Mouse (Mus musculus) kidney, embryonic 14.5 days (tissue): ENCODE data around the gene Cacna1c. TPM values are rescaled to one million over a fixed set of nuclear protein-coding genes. Genes with fewer than 3 reads are reported as not detected.
"Not testable (repeated sequence)": the region's sequence is repeated elsewhere in the genome, so short reads cannot be mapped to it uniquely, and the experiment has no call there.

ENCODE experiments used
- ATAC-seq: fragments of 200-750 bp; cut with Nextera tagmentation; 2 replicates; pipeline ENCODE4 v1.8.0; 2017; ENCODE audit warnings: moderate number of reproducible peaks, mild to moderate bottlenecking, moderate TSS enrichment, moderate library complexity; ENCODE audit not compliant: low FRiP score, low TSS enrichment
- H3K27ac ChIP-seq: fragments of 300-500 bp; sonication (generic); 2 replicates; pipeline ENCODE4 v1.5.1; 2014; ENCODE audit warnings: low read depth, mild to moderate bottlenecking, low read length, moderate library complexity, mixed read lengths
- H3K27me3 ChIP-seq: fragments of 300-500 bp; sonication (generic); 2 replicates; pipeline ENCODE4 v1.6.1; 2014; ENCODE audit warnings: mild to moderate bottlenecking, low read length; ENCODE audit not compliant: control insufficient read depth, insufficient read depth
- H3K36me3 ChIP-seq: fragments of 300-500 bp; sonication (generic); 2 replicates; pipeline ENCODE4 v1.6.1; 2014; ENCODE audit warnings: low read length, mixed read lengths; ENCODE audit not compliant: control insufficient read depth, insufficient read depth
- H3K4me1 ChIP-seq: fragments of 300-500 bp; sonication (generic); 2 replicates; pipeline ENCODE4 v1.6.1; 2014; ENCODE audit warnings: low read length, mixed read lengths; ENCODE audit not compliant: control insufficient read depth, insufficient read depth
- H3K4me2 ChIP-seq: fragments of 300-500 bp; sonication (generic); replicated peaks from 2 replicates; pipeline ENCODE4 v1.6.1; 2014; ENCODE audit warnings: low read depth, mild to moderate bottlenecking, low read length
- H3K4me3 ChIP-seq: fragments of 300-500 bp; sonication (generic); 2 replicates; pipeline ENCODE4 v1.5.1; 2014; ENCODE audit warnings: mild to moderate bottlenecking, low read length
- H3K9ac ChIP-seq: fragments of 300-500 bp; sonication (generic); 2 replicates; pipeline ENCODE4 v1.6.1; 2014; ENCODE audit warnings: low read depth, mild to moderate bottlenecking, low read length, moderate library complexity
- H3K9me3 ChIP-seq: fragments of 300-500 bp; sonication (generic); 2 replicates; pipeline ENCODE4 v1.6.1; 2016; ENCODE audit warnings: low read length; ENCODE audit not compliant: control insufficient read depth
- WGBS: fragments of 180-500 bp; shearing (Covaris S2); extraction: QIAGEN DNeasy Blood & Tissue Kit; methylation state at CpG from one replicate; pipeline ENCODE4 v1.1.7; 2014; 5-methylcytosine and 5-hydroxymethylcytosine counted together
- polyA plus RNA-seq: library from polyadenylated mRNA; unstranded; fragments of >200 nt; fragmentation: Nextera tagmentation; extraction: Ambion mirVana; gene quantifications from 2 replicates; pipeline ENCODE4 v1.2.1, GENCODE M21; 2014

Gene Cacna1c
- polyA plus RNA-seq, 1 experiment from 2014 or later: 3.3 TPM

DNA sequence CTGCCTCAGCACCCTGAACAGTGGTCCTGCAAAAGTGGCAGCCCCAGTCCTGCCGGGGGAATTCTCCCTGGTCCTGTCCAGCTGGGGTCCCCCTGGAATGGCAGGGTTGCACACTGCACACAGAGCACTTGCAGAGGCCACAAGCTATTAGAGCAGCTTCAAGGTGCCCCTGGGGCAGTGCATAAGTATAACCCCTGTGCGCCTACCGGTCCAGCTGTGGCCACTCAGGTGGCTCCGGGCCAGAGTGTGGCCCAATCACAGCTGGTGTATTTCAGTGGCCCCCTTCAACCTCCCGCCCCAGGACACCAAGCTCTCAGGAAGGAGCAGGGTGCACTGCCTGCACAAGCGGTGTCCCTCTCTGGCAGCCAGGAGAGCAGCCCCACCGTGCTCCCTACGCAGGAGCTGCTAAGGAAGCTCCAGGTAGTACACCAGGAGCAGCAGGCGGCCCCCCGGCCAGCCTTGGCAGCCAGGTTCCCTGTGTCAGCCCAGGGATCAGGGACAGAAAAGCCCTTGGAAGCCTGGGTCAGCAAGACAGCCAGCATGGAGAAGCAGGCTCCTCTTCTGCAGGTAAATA, 18.9 kb upstream of the Cacna1c start:
- H3K9me3 ChIP-seq: no peaks in the 10 kb centered on the region
- no peak overlapping the region for H3K4me2 ChIP-seq
- WGBS: 87% methylated on average over 10 of the region's 10 CpGs
- no peaks in the 10 kb centered on the region for H3K4me1 ChIP-seq
- H3K27me3 ChIP-seq: no peaks in the 10 kb centered on the region
- peak; percentile 62; the same call in 1 of the 2 replicates for ATAC-seq
- H3K4me3 ChIP-seq: no peak overlapping the region
- no peak overlapping the region for H3K9ac ChIP-seq
- H3K36me3 ChIP-seq: peaks cover 14% of the 10 kb centered on the region; the same call in 1 of the 2 replicates
- no peak overlapping the region for H3K27ac ChIP-seq

GRCm38 (mm10) chr6:119214190-119214589, 18.0 kb upstream of the Cacna1c start:
- no peaks in the 10 kb centered on the region for H3K9me3 ChIP-seq
- H3K36me3 ChIP-seq: peaks cover 14% of the 10 kb centered on the region; the same call in 1 of the 2 replicates
- H3K27me3 ChIP-seq: no peaks in the 10 kb centered on the region
- no peak for ATAC-seq
- 66% methylated on average over 6 of the region's 6 CpGs for WGBS
- no peak overlapping the region for H3K4me3 ChIP-seq
- H3K27ac ChIP-seq: no peak overlapping the region
- no peak overlapping the region for H3K9ac ChIP-seq
- H3K4me1 ChIP-seq: no peaks in the 10 kb centered on the region
- no peak overlapping the region for H3K4me2 ChIP-seq

DNA sequence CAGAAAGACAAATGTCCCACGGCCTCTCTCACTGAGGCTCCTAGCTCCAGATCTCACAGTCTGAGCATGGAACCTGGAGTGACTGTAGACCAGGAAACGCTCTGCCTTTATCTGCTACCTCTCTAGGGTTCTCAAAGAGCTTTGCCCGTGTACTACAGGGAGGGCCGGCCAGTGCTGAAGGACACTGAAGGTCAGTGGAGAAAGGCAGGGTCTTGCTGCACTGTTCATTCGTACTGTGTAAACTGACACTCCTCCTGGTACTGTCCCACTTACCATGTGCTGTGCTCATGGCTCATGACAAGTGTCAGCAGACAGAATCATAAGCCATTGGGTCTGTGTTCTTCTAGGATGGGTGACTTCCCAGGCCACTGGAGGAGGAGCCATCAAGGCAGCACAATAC, 17.2 kb upstream of the Cacna1c start:
- Histone ChIP-seq H3K27me3 (no peaks in the 10 kb centered on the region), H3K9ac (no peak overlapping the region), H3K9me3 (no peaks in the 10 kb centered on the region), H3K36me3 (peaks cover 14% of the 10 kb centered on the region; the same call in 1 of the 2 replicates), H3K4me3 (no peak overlapping the region), H3K4me1 (no peaks in the 10 kb centered on the region), H3K4me2 (no peak overlapping the region), H3K27ac (no peak overlapping the region)
- ATAC-seq: no peak
- 83% methylated on average over 5 of the region's 5 CpGs for WGBS

DNA sequence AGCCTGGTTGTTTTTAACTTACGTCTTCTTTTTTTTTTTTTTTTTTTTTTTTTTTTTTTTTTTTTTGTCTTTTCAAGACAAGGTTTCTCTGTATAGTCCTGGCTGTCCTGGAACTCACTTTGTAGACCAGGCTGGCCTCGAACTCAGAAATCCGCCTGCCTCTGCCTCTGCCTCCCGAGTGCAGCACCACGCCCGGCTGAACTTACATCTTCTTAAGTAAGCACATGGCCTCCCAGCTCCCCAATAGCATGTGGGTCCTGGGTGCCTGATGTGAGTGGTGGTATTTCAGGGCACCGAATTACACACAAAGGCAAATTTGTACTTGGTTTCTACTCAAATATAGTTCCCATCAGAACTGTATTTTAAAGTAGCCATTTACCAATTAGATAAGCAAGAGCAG, 9.8 kb upstream of the Cacna1c start:
- not testable (repeated sequence) for H3K9me3 ChIP-seq, H3K4me2 ChIP-seq, H3K27me3 ChIP-seq, H3K4me1 ChIP-seq, ATAC-seq, H3K9ac ChIP-seq, H3K36me3 ChIP-seq, H3K4me3 ChIP-seq, H3K27ac ChIP-seq
- 95% methylated on average over 7 of the region's 7 CpGs for WGBS

DNA sequence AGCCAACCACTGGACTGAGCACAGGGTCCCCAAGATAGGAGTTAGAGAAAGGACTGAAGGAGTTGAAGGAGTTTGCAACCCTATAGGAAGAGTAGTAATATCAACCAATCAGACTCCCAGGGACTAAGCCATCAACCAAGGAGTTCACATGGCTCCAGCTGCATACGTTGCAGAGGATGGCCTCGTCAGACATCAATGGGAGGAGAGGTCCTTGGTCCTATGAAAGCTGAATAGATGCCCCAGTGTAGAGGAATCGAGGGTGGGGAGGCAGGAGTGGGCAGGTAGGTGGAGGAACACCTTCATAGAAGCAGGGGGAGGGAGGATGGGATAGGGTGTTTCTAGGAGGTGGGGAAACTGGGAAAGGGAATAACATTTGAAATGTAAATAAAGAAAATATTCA, 8.7 kb upstream of the Cacna1c start:
- no peak for ATAC-seq
- no peak overlapping the region for H3K4me2 ChIP-seq
- no peak overlapping the region for H3K27ac ChIP-seq
- no peak overlapping the region for H3K9ac ChIP-seq
- no peaks in the 10 kb centered on the region; the same call in 1 of the 2 replicates for H3K36me3 ChIP-seq
- H3K9me3 ChIP-seq: no peaks in the 10 kb centered on the region
- no peaks in the 10 kb centered on the region for H3K4me1 ChIP-seq
- no peaks in the 10 kb centered on the region for H3K27me3 ChIP-seq
- H3K4me3 ChIP-seq: no peak overlapping the region
- 85% methylated on average over 3 of the region's 3 CpGs for WGBS

- Histone ChIP-seq H3K9me3 (no peaks in the 10 kb centered on the region), H3K4me1 (no peaks in the 10 kb centered on the region), H3K27ac (no peak overlapping the region), H3K9ac (no peak overlapping the region), H3K27me3 (no peaks in the 10 kb centered on the region), H3K4me2 (no peak overlapping the region), H3K4me3 (no peak overlapping the region), H3K36me3 (no peaks in the 10 kb centered on the region; the same call in 1 of the 2 replicates)
- ATAC-seq: no peak
- WGBS: 89% methylated on average over 7 of the region's 7 CpGs
These were observed 8.1 kb upstream of the Cacna1c start for GRCm38 (mm10) chr6:119204286-119204685.

DNA sequence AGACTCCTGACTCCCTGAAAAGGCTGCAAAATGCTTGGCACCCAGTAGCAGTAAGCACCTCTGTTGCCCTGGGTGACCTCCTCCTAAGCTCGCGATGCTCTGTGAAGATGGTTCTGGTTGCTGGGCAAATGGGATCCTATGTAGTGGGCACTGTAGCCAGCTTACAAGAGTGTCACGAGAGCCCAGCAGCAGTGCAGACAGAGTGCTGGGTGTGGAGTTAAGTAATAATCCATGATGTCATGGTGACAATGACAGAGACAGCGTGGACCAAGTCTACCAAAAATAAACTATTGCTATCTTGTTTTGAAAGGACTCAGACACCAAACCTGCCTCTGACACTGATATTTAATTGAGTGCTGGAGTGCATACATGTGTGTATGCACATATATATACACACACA, 5.4 kb upstream of the Cacna1c start:
- Histone ChIP-seq H3K9ac (no peak overlapping the region), H3K36me3 (no peaks in the 10 kb centered on the region; the same call in 1 of the 2 replicates), H3K27ac (no peak overlapping the region), H3K4me2 (no peak overlapping the region), H3K9me3 (no peaks in the 10 kb centered on the region), H3K4me3 (no peak overlapping the region), H3K27me3 (no peaks in the 10 kb centered on the region), H3K4me1 (no peaks in the 10 kb centered on the region)
- 94% methylated on average over 4 of the region's 4 CpGs for WGBS
- no peak for ATAC-seq

DNA sequence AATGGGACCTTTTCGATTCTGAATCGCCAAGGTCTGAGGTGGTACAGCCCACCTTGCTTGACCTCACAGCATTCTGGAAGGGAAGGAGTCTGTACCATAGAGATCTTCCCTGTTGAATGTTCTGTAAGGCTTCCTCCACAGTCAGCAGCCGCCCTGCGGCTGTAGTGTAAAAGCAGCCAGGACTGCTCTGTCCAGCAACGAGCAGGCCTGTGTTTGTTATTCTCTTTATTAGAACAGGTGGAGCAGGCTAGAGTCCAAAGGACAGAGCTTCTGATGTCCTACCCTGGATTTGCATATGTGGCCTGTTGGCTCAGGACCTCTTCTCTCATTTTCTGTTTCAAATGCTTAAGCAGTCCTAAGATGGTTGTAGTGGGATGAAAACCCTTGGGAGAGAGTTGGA, 4.1 kb upstream of the Cacna1c start:
- no peak for ATAC-seq
- H3K4me1 ChIP-seq: no peaks in the 10 kb centered on the region
- WGBS: 75% methylated on average over 5 of the region's 5 CpGs
- H3K27ac ChIP-seq: no peak overlapping the region
- H3K9ac ChIP-seq: no peak overlapping the region
- H3K36me3 ChIP-seq: no peaks in the 10 kb centered on the region; the same call in 1 of the 2 replicates
- no peak overlapping the region for H3K4me3 ChIP-seq
- no peak overlapping the region for H3K4me2 ChIP-seq
- H3K9me3 ChIP-seq: no peaks in the 10 kb centered on the region
- no peaks in the 10 kb centered on the region for H3K27me3 ChIP-seq

DNA sequence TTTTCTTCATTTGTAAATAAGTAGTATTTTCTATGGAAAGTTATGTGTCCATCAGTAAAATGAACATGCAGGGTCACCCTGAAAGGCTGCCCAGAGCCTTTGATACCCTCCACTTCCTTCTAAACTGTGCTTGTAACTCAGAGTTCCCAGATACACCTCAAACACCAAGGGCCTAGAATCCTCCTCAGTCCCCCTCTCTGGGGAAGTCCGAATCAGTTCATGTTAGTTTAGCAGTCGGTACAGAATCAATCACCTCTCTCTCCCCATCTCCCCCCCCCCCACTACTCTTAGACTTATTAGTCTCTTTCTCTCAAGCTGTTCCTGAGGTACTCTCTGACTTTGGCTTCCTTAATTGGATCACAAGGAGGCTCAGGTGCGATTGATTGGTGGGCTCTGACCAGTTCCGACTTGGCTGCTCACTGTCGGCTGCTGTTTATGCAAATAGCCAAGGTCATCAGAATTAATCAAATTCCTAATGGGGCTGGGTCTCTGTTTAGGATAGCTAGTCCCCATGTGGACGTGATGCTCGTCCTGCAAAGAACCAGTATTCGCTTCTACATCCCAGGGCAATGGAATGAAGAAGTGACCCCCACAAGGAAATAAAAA, 3.2 kb upstream of the Cacna1c start:
- Histone ChIP-seq H3K27me3 (no peaks in the 10 kb centered on the region), H3K4me3 (no peak overlapping the region), H3K36me3 (no peaks in the 10 kb centered on the region; the same call in 1 of the 2 replicates), H3K4me1 (no peaks in the 10 kb centered on the region), H3K4me2 (no peak overlapping the region), H3K9ac (no peak overlapping the region), H3K9me3 (no peaks in the 10 kb centered on the region), H3K27ac (no peak overlapping the region)
- ATAC-seq: no peak
- 52% methylated on average over 8 of the region's 8 CpGs for WGBS
